Mouse (Mus musculus): ENCODE results near the gene Slc16a7. TPM values are rescaled to one million over a fixed set of nuclear protein-coding genes. Genes with fewer than 3 reads are reported as not detected.

The Slc16a7 gene
- polyA plus RNA-seq, 1 experiment from 2014 or later, result 7.0 TPM

DNA sequence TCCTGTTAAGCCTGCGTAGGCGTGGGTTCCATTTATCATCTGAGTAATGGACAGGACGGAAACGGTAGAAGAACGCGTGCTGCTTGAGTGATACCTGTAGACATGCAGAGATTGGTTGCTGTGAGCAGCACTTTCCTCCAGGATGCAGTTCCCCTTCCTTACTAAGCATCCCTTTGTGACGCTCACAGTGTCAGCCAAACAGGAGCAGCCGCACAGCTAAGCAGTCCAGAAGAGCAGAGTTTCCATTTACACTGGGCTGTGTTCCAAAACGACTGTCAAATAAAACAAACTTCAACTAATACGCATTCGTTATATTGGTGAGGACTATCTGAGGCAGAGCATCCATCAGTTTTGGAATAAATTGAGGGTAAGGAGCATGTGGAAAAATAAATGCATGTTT, 17.8 kb downstream of the Slc16a7 start:
- no peak for DNase-seq (ENCODE audit: low spot score)
- no peak overlapping the region for H3K4me2 ChIP-seq (replicated peaks; ENCODE audit: low read depth, low read length)
- H3K36me3 ChIP-seq (ENCODE audit: control insufficient read depth, insufficient read depth, low read length), result no peaks in the 10 kb centered on the region
- no peaks in the 10 kb centered on the region for H3K9me3 ChIP-seq (ENCODE audit: control insufficient read depth, low read length)
- H3K4me3 ChIP-seq (ENCODE audit: low read depth, low read length), result no peak overlapping the region
- H3K27me3 ChIP-seq (ENCODE audit: control insufficient read depth, insufficient read depth, low read length), result no peaks in the 10 kb centered on the region
- H3K27ac ChIP-seq (ENCODE audit: low read depth, low read length), result no peak overlapping the region
- WGBS, result 92% methylated on average over 11 of the region's 11 CpGs
- ATAC-seq (ENCODE audit: low FRiP score), result no peak
- no peak overlapping the region for H3K9ac ChIP-seq (ENCODE audit: low read depth, low read length)
- H3K4me1 ChIP-seq (replicated peaks; ENCODE audit: control insufficient read depth, insufficient read depth, low read length), result no peaks in the 10 kb centered on the region

DNA sequence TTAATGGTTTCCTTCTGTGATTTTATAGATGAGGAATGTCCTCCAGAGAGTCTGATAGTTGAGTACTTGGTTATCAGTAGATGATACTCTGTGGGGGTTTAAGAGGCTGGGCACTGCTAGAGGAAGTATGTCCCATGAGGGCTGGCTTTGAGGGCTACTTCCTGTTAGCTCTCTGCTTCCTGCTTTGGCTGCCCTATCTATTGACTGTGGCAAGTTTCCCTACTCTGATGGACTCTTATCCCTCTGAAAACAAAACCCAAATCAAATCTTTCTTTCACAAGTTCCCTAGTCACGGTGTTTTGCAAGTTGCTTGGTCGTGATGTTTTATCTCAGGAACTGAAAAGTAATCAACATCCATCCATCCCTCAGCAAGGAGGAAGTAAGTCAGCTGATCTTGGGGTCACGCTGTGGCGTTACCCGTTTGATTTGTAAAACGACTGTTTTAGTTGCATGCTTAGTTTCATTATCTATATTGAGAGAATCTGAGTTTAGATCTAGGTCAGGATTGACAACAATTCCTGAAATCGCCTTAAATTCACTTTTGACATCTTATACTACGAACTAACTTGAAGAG, 19.1 kb downstream of the Slc16a7 start:
- ATAC-seq (ENCODE audit: low FRiP score), result no peak
- WGBS, result 84% methylated on average over 8 of the region's 8 CpGs
- DNase-seq (ENCODE audit: low spot score), result no peak

DNA sequence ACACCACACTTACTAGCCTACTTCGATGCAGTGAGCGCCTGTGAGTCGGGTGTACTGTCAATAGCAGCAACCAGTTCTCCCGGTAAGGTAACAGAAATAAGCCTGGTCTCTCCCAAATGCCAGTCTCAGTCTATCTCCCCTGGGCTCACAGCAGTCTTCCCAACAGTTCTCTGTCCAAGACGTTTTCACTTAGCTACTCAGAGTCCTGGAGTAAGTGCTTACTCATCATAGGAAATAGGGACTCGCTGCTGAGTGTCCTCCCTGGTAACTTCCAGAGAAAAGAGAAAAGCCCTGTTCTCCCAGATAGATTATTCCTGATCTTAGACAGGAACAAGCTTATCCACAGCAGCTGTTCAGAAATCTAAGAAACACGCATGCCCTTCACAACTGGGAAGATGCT, 30.8 kb downstream of the Slc16a7 start:
- ATAC-seq (ENCODE audit: low FRiP score) (no peak), DNase-seq (ENCODE audit: low spot score) (no peak)
- Histone ChIP-seq H3K36me3 (ENCODE audit: control insufficient read depth, insufficient read depth, low read length) (no peaks in the 10 kb centered on the region), H3K9me3 (ENCODE audit: control insufficient read depth, low read length) (no peaks in the 10 kb centered on the region), H3K4me1 (replicated peaks; ENCODE audit: control insufficient read depth, insufficient read depth, low read length) (no peaks in the 10 kb centered on the region), H3K9ac (ENCODE audit: low read depth, low read length) (no peak overlapping the region), H3K27me3 (ENCODE audit: control insufficient read depth, insufficient read depth, low read length) (no peaks in the 10 kb centered on the region), H3K27ac (ENCODE audit: low read depth, low read length) (no peak overlapping the region), H3K4me3 (ENCODE audit: low read depth, low read length) (no peak overlapping the region), H3K4me2 (replicated peaks; ENCODE audit: low read depth, low read length) (no peak overlapping the region)
- WGBS, result 89% methylated on average over 7 of the region's 7 CpGs

More for the DNA sequence above, 19.1 kb downstream of the Slc16a7 start:
- Histone ChIP-seq H3K27me3 (ENCODE audit: control insufficient read depth, insufficient read depth, low read length) (no peaks in the 10 kb centered on the region), H3K27ac (ENCODE audit: low read depth, low read length) (no peak overlapping the region), H3K4me2 (replicated peaks; ENCODE audit: low read depth, low read length) (no peak overlapping the region), H3K4me3 (ENCODE audit: low read depth, low read length) (no peak overlapping the region), H3K36me3 (ENCODE audit: control insufficient read depth, insufficient read depth, low read length) (no peaks in the 10 kb centered on the region), H3K4me1 (replicated peaks; ENCODE audit: control insufficient read depth, insufficient read depth, low read length) (no peaks in the 10 kb centered on the region), H3K9me3 (ENCODE audit: control insufficient read depth, low read length) (no peaks in the 10 kb centered on the region), H3K9ac (ENCODE audit: low read depth, low read length) (no peak overlapping the region)

DNA sequence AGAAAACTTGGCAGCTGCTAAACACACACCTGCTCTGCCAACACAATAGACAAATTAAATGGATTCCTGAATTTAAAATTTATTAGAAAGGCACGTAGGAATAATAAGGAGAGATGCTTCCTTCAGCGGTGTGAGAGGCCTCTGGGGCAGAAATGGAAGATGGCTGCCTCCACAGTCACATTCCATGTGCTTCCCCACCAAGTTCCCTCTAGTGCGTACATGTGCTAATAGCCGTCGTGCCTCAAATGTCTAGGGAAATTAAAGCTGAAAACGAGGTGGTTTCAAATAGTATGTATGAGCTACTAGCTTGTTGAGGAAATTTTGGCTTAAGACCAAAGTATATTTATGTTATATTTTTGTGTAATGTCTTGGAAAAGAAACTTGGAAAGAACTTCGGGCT, 36.5 kb downstream of the Slc16a7 start:
- Histone ChIP-seq H3K9me3 (ENCODE audit: control insufficient read depth, low read length) (no peaks in the 10 kb centered on the region), H3K36me3 (ENCODE audit: control insufficient read depth, insufficient read depth, low read length) (no peaks in the 10 kb centered on the region), H3K4me3 (ENCODE audit: low read depth, low read length) (no peak overlapping the region), H3K4me1 (replicated peaks; ENCODE audit: control insufficient read depth, insufficient read depth, low read length) (no peaks in the 10 kb centered on the region), H3K4me2 (replicated peaks; ENCODE audit: low read depth, low read length) (no peak overlapping the region), H3K9ac (ENCODE audit: low read depth, low read length) (no peak overlapping the region), H3K27me3 (ENCODE audit: control insufficient read depth, insufficient read depth, low read length) (no peaks in the 10 kb centered on the region), H3K27ac (ENCODE audit: low read depth, low read length) (no peak overlapping the region)
- WGBS, result 80% methylated on average over 7 of the region's 7 CpGs
- no peak for ATAC-seq (ENCODE audit: low FRiP score)
- no peak for DNase-seq (ENCODE audit: low spot score)

DNA sequence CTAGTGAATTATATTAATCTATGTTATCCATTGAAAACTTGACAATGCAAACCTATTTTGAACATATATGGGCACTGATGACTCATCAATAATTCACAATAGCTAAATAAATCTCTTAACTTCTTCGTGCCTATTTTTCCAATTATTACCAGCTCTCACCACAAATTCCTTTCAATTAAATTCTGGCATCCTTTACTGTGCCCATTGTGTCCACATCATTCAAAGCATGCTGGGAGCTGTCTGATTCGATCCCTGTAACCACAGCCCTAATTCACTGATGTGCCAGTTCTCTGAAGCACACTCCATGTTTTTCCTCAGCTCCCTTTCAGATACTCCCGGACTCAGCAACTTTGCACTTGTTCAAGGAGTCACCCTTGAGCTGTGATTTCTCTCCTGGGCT, 41.1 kb downstream of the Slc16a7 start:
- H3K4me3 ChIP-seq (ENCODE audit: low read depth, low read length), result no peak overlapping the region
- no peaks in the 10 kb centered on the region for H3K27me3 ChIP-seq (ENCODE audit: control insufficient read depth, insufficient read depth, low read length)
- no peaks in the 10 kb centered on the region for H3K4me1 ChIP-seq (replicated peaks; ENCODE audit: control insufficient read depth, insufficient read depth, low read length)
- no peak for ATAC-seq (ENCODE audit: low FRiP score)
- no peaks in the 10 kb centered on the region for H3K36me3 ChIP-seq (ENCODE audit: control insufficient read depth, insufficient read depth, low read length)
- no peak overlapping the region for H3K9ac ChIP-seq (ENCODE audit: low read depth, low read length)
- H3K9me3 ChIP-seq (ENCODE audit: control insufficient read depth, low read length), result no peaks in the 10 kb centered on the region
- 79% methylated on average over 3 of the region's 3 CpGs for WGBS
- H3K4me2 ChIP-seq (replicated peaks; ENCODE audit: low read depth, low read length), result no peak overlapping the region
- DNase-seq (ENCODE audit: low spot score), result no peak
- no peak overlapping the region for H3K27ac ChIP-seq (ENCODE audit: low read depth, low read length)

DNA sequence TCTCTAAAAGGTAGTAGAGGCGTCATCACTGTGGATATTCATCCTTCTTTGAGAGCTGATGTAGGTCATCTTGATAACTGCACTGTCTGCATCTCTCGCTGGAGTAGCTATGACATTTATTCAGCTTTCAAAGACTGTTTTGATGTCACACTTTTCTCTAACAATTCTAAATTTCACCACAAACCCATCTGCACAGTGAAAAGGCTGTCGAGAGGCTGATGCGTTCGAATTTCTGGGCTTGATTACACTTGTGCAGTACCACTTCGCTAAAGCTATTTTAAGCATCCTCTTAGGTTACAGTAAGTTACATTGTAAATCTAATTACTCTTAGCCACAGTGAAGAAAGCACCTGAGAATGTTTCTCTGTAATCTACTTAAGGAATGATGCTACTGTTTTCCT, 42.1 kb downstream of the Slc16a7 start:
- no peak overlapping the region for H3K4me2 ChIP-seq (replicated peaks; ENCODE audit: low read depth, low read length)
- H3K4me3 ChIP-seq (ENCODE audit: low read depth, low read length), result no peak overlapping the region
- H3K9me3 ChIP-seq (ENCODE audit: control insufficient read depth, low read length), result no peaks in the 10 kb centered on the region
- DNase-seq (ENCODE audit: low spot score) (no peak), ATAC-seq (ENCODE audit: low FRiP score) (no peak)
- no peaks in the 10 kb centered on the region for H3K4me1 ChIP-seq (replicated peaks; ENCODE audit: control insufficient read depth, insufficient read depth, low read length)
- WGBS, result 91% methylated on average over 6 of the region's 6 CpGs
- no peak overlapping the region for H3K27ac ChIP-seq (ENCODE audit: low read depth, low read length)
- no peaks in the 10 kb centered on the region for H3K27me3 ChIP-seq (ENCODE audit: control insufficient read depth, insufficient read depth, low read length)
- H3K9ac ChIP-seq (ENCODE audit: low read depth, low read length), result no peak overlapping the region
- no peaks in the 10 kb centered on the region for H3K36me3 ChIP-seq (ENCODE audit: control insufficient read depth, insufficient read depth, low read length)

DNA sequence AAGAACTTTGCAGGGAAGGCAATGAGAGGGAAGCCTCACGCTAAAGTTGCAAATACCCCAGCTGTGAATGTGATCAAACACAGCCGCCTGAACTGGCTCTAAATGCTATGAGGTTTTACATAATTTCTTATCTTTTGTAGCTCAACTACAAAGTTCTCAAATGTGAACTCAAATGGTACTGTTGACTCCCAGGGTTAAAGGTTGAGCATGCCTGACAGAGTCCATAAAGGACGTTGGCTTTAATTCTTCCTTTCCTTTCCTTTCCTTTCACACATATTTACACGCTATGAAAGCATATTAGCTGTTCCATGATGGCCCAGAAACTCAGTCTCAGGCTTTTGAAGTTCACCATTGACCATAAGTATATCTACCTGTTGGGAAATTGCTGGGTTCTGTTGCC, 42.9 kb downstream of the Slc16a7 start:
- Histone ChIP-seq H3K4me1 (replicated peaks; ENCODE audit: control insufficient read depth, insufficient read depth, low read length) (no peaks in the 10 kb centered on the region), H3K4me2 (replicated peaks; ENCODE audit: low read depth, low read length) (no peak overlapping the region), H3K27ac (ENCODE audit: low read depth, low read length) (no peak overlapping the region), H3K36me3 (ENCODE audit: control insufficient read depth, insufficient read depth, low read length) (no peaks in the 10 kb centered on the region), H3K27me3 (ENCODE audit: control insufficient read depth, insufficient read depth, low read length) (no peaks in the 10 kb centered on the region), H3K9ac (ENCODE audit: low read depth, low read length) (no peak overlapping the region), H3K9me3 (ENCODE audit: control insufficient read depth, low read length) (no peaks in the 10 kb centered on the region), H3K4me3 (ENCODE audit: low read depth, low read length) (no peak overlapping the region)
- WGBS, result 73% methylated on average over 4 of the region's 4 CpGs
- ATAC-seq (ENCODE audit: low FRiP score) (no peak), DNase-seq (ENCODE audit: low spot score) (no peak)

DNA sequence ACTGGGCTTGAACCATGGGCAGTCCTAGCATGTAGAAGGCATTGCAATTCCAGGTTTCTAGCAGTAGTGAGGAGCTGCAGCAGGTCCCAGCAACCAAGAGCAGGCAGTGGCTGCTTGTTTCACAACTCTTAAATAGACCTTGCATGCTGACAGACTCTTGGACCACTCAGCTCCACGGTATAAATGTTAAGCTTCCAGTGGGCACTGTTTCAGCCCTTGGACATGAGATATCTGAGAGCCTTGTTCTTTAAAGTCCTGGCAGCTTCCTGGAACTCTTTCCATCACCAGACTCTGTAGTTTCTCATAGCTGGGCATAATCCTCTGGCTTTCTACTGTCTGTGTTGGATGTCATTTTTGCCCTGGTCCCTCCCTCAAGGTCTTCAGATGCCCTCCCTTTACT, 43.7 kb downstream of the Slc16a7 start:
- Histone ChIP-seq H3K4me2 (replicated peaks; ENCODE audit: low read depth, low read length) (no peak overlapping the region), H3K27me3 (ENCODE audit: control insufficient read depth, insufficient read depth, low read length) (no peaks in the 10 kb centered on the region), H3K9ac (ENCODE audit: low read depth, low read length) (no peak overlapping the region), H3K36me3 (ENCODE audit: control insufficient read depth, insufficient read depth, low read length) (no peaks in the 10 kb centered on the region), H3K4me1 (replicated peaks; ENCODE audit: control insufficient read depth, insufficient read depth, low read length) (no peaks in the 10 kb centered on the region), H3K4me3 (ENCODE audit: low read depth, low read length) (no peak overlapping the region), H3K27ac (ENCODE audit: low read depth, low read length) (no peak overlapping the region), H3K9me3 (ENCODE audit: control insufficient read depth, low read length) (no peaks in the 10 kb centered on the region)
- ATAC-seq (ENCODE audit: low FRiP score) (no peak), DNase-seq (ENCODE audit: low spot score) (no peak)
- 86% methylated on average over 1 of the region's 1 CpGs for WGBS

DNA sequence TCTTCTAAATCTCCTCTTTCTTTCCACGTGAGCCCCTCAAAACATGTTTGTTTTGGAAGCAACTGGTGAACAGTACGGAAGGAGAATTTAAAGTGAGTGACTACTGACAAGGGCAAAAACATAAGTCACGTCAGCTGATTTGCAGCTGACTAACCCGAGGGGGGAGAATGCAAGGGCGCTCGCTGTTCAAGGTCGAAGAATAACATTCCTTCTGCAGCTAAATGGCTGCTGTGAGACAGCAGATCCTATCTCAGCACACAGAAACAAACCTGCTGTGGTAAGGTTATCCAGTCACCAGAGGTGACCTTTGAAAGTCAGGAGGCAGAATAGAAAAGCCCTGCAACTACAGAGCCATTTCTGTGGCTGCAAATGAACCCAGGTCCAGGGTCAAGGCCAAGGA, 47.1 kb downstream of the Slc16a7 start:
- Histone ChIP-seq H3K36me3 (ENCODE audit: control insufficient read depth, insufficient read depth, low read length) (no peaks in the 10 kb centered on the region), H3K27ac (ENCODE audit: low read depth, low read length) (no peak overlapping the region), H3K4me2 (replicated peaks; ENCODE audit: low read depth, low read length) (no peak overlapping the region), H3K9ac (ENCODE audit: low read depth, low read length) (no peak overlapping the region), H3K4me3 (ENCODE audit: low read depth, low read length) (no peak overlapping the region), H3K27me3 (ENCODE audit: control insufficient read depth, insufficient read depth, low read length) (no peaks in the 10 kb centered on the region), H3K4me1 (replicated peaks; ENCODE audit: control insufficient read depth, insufficient read depth, low read length) (no peaks in the 10 kb centered on the region), H3K9me3 (ENCODE audit: control insufficient read depth, low read length) (no peaks in the 10 kb centered on the region)
- 62% methylated on average over 7 of the region's 7 CpGs for WGBS
- DNase-seq (ENCODE audit: low spot score) (no peak), ATAC-seq (ENCODE audit: low FRiP score) (no peak)
